Comparison of ENCODE assay signal across 16 mouse cellular contexts in the genomic region with DNA sequence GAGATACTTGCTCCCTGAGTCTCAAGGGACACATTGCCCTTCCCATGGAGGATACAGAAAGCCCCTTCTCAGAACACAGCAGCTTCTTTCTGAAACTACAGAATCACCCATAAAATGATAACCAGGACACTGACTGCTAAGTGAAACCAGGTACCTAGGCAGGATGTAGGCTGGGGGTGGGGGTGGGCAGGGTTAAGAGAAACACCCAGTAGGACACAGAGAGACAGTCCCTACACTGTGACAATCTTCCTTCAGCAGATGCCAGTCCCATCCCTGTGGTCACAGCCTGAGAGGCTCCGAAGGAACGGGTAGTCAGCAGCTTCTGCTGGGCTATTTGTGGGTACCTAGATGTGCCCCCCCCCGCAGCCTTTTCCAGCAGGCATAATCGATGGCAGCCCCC. TPM values are rescaled to one million over a fixed set of nuclear protein-coding genes. Genes with fewer than 3 reads are reported as not detected.
DNase-seq lines count a peak whose midpoint lies in the region; ATAC-seq and TF ChIP-seq lines count a peak whose summit lies in the region.
"Had no signal": no experiment of that assay in that cellular context is flagged by ENCODE, and none has a peak within 500 bp of the region (broad histone marks: within the 10 kb centered on the region; RNA-seq: fewer than 3 reads in every experiment).

No protein-coding gene starts in this region.

- no peak overlapping the region for H3K9ac ChIP-seq in hindbrain, postnatal 0 days (replicated peaks; ENCODE audit: low read length)
- H3K9ac ChIP-seq in hindbrain, embryonic 13.5 days = no peak overlapping the region
- H3K9ac ChIP-seq: embryonic facial prominence, embryonic 12.5 days; intestine, embryonic 15.5 days; limb, embryonic 13.5 days; liver, embryonic 15.5 days had no signal

- no peaks in the 10 kb centered on the region for H3K36me3 ChIP-seq in hindbrain, postnatal 0 days (ENCODE audit: insufficient read depth, low read length)
- no peaks in the 10 kb centered on the region for H3K36me3 ChIP-seq in hindbrain, embryonic 13.5 days
- H3K36me3 ChIP-seq: embryonic facial prominence, embryonic 12.5 days; intestine, embryonic 15.5 days; limb, embryonic 13.5 days; liver, embryonic 15.5 days had no signal

- no peak overlapping the region for H3K4me3 ChIP-seq in hindbrain, postnatal 0 days (ENCODE audit: low read length)
- H3K4me3 ChIP-seq in hindbrain, embryonic 13.5 days = no peak overlapping the region
- no peak overlapping the region for H3K4me3 ChIP-seq in bone marrow macrophage, adult 2 months (ENCODE audit: insufficient read depth, low read length)
- no peak overlapping the region for H3K4me3 ChIP-seq in layer of hippocampus, adult 2 months
- H3K4me3 ChIP-seq: embryonic facial prominence, embryonic 12.5 days; intestine, embryonic 15.5 days; limb, embryonic 13.5 days; liver, embryonic 15.5 days had no signal

- no peak overlapping the region for H3K4me2 ChIP-seq in hindbrain, postnatal 0 days (ENCODE audit: low read depth, low read length)
- no peak overlapping the region for H3K4me2 ChIP-seq in hindbrain, embryonic 13.5 days
- H3K4me2 ChIP-seq: embryonic facial prominence, embryonic 12.5 days; intestine, embryonic 15.5 days; limb, embryonic 13.5 days; liver, embryonic 15.5 days had no signal

- WGBS in hindbrain, postnatal 0 days = 90% methylated on average over 4 of the region's 4 CpGs
- WGBS in hindbrain, embryonic 13.5 days = 89% methylated on average over 4 of the region's 4 CpGs

- no peak for TF ChIP-seq POLR2A in bone marrow macrophage, adult 2 months (IDR thresholded peaks at IDR 0.05; ENCODE audit: borderline replicate concordance, low read depth, low read length)

- no peaks in the 10 kb centered on the region for H3K4me1 ChIP-seq in hindbrain, postnatal 0 days (ENCODE audit: insufficient read depth, low read length)
- peaks cover 7% of the 10 kb centered on the region for H3K4me1 ChIP-seq in hindbrain, embryonic 13.5 days (replicated peaks)
- peaks cover 50% of the 10 kb centered on the region for H3K4me1 ChIP-seq in bone marrow macrophage, adult 2 months (ENCODE audit: control insufficient read depth, insufficient read depth, low read length)
- H3K4me1 ChIP-seq: intestine, embryonic 15.5 days; limb, embryonic 13.5 days had no signal

- DNase-seq in hindbrain, postnatal 0 days (ENCODE audit: low spot score) = no peak
- DNase-seq in thymus, postnatal 0 days (ENCODE audit: low spot score) = peak; percentile 46
- no peak for DNase-seq in thymus, adult 18-20 months
- peak; percentile 69 for DNase-seq in naive thymus-derived CD4-positive, alpha-beta T cell, adult 2 months (ENCODE audit: low read depth)
- DNase-seq in layer of hippocampus, adult 2 months (ENCODE audit: low spot score in 2 of 2) = no peak
- DNase-seq in left cerebral cortex, postnatal 10 days (ENCODE audit: extremely low spot score in 1 of 2, low spot score in 2 of 2) = no peak
- DNase-seq: cerebellum, adult 18-20 months; gastrocnemius, postnatal 14 days; lung, postnatal 14 days had no signal

- TF ChIP-seq CTCF in hindbrain, postnatal 0 days (IDR thresholded peaks at IDR 0.05; ENCODE audit: low read depth) = no peak
- TF ChIP-seq CTCF in bone marrow macrophage, adult 2 months (IDR thresholded peaks at IDR 0.05; ENCODE audit: low read depth, low read length) = no peak
- no peak for TF ChIP-seq CTCF in layer of hippocampus, adult 2 months (conservative IDR thresholded peaks at IDR 0.05)

- peak; percentile 14; the same call in 1 of the 2 replicates for ATAC-seq in hindbrain, postnatal 0 days
- no peak for ATAC-seq in hindbrain, embryonic 13.5 days (ENCODE audit: low FRiP score)
- ATAC-seq: intestine, embryonic 15.5 days had no signal

- H3K9me3 ChIP-seq in hindbrain, postnatal 0 days (ENCODE audit: low read length) = no peaks in the 10 kb centered on the region
- no peaks in the 10 kb centered on the region for H3K9me3 ChIP-seq in hindbrain, embryonic 13.5 days
- H3K9me3 ChIP-seq: embryonic facial prominence, embryonic 12.5 days; intestine, embryonic 15.5 days; limb, embryonic 13.5 days; liver, embryonic 15.5 days had no signal

- no peak overlapping the region for H3K27ac ChIP-seq in hindbrain, postnatal 0 days
- H3K27ac ChIP-seq in hindbrain, embryonic 13.5 days = no peak overlapping the region
- peak overlapping the region; percentile 74 for H3K27ac ChIP-seq in bone marrow macrophage, adult 2 months (ENCODE audit: insufficient read depth, low read depth, low read length)
- H3K27ac ChIP-seq in layer of hippocampus, adult 2 months = no peak overlapping the region
- H3K27ac ChIP-seq: embryonic facial prominence, embryonic 12.5 days; intestine, embryonic 15.5 days; limb, embryonic 13.5 days; stomach, postnatal 0 days had no signal

- H3K27me3 ChIP-seq in hindbrain, postnatal 0 days (ENCODE audit: insufficient read depth, low read length) = no peaks in the 10 kb centered on the region
- H3K27me3 ChIP-seq in hindbrain, embryonic 13.5 days = no peaks in the 10 kb centered on the region
- H3K27me3 ChIP-seq: embryonic facial prominence, embryonic 12.5 days; intestine, embryonic 15.5 days; limb, embryonic 13.5 days; liver, embryonic 15.5 days had no signal

- intact Hi-C loops in left cerebral cortex, postnatal 10 days (cut with DNase I) = no loop called here

RNA-seq across cellular contexts. Expression of a gene that starts 27.8 kb away (rescaled TPM):
- not detected in 2 replicates for total RNA-seq in hindbrain, postnatal 0 days (2014; rRNA removed)
- 0.35 and 0.36 TPM in 2 replicates for polyA plus RNA-seq in hindbrain, postnatal 0 days (2015; fragmentation: Nextera tagmentation; extraction: Ambion mirVana)
- 0.65 and 0.66 TPM in 2 replicates for polyA plus RNA-seq in hindbrain, embryonic 13.5 days (2015; fragmentation: Nextera tagmentation; extraction: Ambion mirVana)
- polyA plus RNA-seq in thymus, postnatal 0 days (2015; fragmentation: Nextera tagmentation; extraction: Ambion mirVana) = 18.0 and 20.3 TPM in 2 replicates
- 110 and 111 TPM in 2 replicates for polyA plus RNA-seq in bone marrow macrophage, adult 2 months (2012; ENCODE audit: insufficient read depth, insufficient read length, missing spikeins)
- total RNA-seq in layer of hippocampus, adult 2 months (2021) = under 1 TPM; 0.59 to 0.79 TPM
- under 1 TPM; 0.49 to 0.91 TPM for total RNA-seq in left cerebral cortex, postnatal 10 days (2021)

RNA-seq across cellular contexts. Expression of a gene that starts 42.6 kb away (rescaled TPM):
- total RNA-seq in hindbrain, postnatal 0 days (2014; rRNA removed) = 141 and 153 TPM in 2 replicates
- polyA plus RNA-seq in hindbrain, postnatal 0 days (2015; fragmentation: Nextera tagmentation; extraction: Ambion mirVana) = 39.9 and 41.6 TPM in 2 replicates
- 49.6 and 52.8 TPM in 2 replicates for polyA plus RNA-seq in hindbrain, embryonic 13.5 days (2015; fragmentation: Nextera tagmentation; extraction: Ambion mirVana)
- 41.1 and 49.2 TPM in 2 replicates for polyA plus RNA-seq in thymus, postnatal 0 days (2015; fragmentation: Nextera tagmentation; extraction: Ambion mirVana)
- polyA plus RNA-seq in bone marrow macrophage, adult 2 months (2012; ENCODE audit: insufficient read depth, insufficient read length, missing spikeins) = 110 and 119 TPM in 2 replicates
- total RNA-seq in layer of hippocampus, adult 2 months (2021) = 100 to 1,000 TPM; 152 to 157 TPM
- 100 to 1,000 TPM; 134 to 148 TPM for total RNA-seq in left cerebral cortex, postnatal 10 days (2021)

Comparison
In these comparisons a context has a peak if more than half of its experiments do, and no peak if none do; other contexts are left out.
1. DNase-seq: peak in thymus, postnatal 0 days (single experiment) and naive thymus-derived CD4-positive, alpha-beta T cell, adult 2 months (single experiment); none in hindbrain, postnatal 0 days (single experiment), thymus, adult 18-20 months (0 of 2), layer of hippocampus, adult 2 months (0 of 2) and left cerebral cortex, postnatal 10 days (0 of 2).
2. RNA of a gene that starts 27.8 kb away (polyA plus RNA-seq): 110 to 111 TPM in bone marrow macrophage, adult 2 months and 18.0 to 20.3 TPM in thymus, postnatal 0 days; 0.65 to 0.66 TPM in hindbrain, embryonic 13.5 days and 0.35 to 0.36 TPM in hindbrain, postnatal 0 days; every median in the first group is over 10 times any median in the second.